Mouse (Mus musculus): ENCODE measurements around the gene Gm4305. TPM values are rescaled to one million over a fixed set of nuclear protein-coding genes. Genes with fewer than 3 reads are reported as not detected.
"Not testable (repeated sequence)": the region's sequence is repeated elsewhere in the genome, so short reads cannot be mapped to it uniquely, and the experiment has no call there.

Gm4305 gene
- not detected for total RNA-seq (2021)

DNA sequence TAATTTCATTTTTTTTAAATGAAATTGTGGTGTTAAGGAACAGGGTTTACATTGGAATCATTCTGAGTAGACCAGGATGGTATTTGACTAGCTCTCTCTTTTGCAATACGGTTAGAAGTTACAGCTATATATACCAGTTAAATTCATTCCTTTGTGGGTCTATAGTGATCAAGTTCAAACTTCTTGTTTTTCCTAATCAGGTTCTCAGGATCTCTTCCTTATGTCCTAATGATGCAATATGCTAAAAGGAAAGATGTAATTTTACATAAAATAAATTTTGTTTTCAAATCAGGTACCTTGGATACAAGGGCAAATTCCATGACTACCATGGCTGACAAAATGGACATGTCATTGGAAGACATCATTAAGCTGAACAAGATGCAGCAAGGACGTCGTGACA is at the start of gene Gm4305:
Gene Gm4305, plus strand, starts transcription at position 301 of the 400 bp plus-strand sequence.
- DNase-seq; intact Hi-C loops (cut with DNase I): not testable (repeated sequence)

DNA sequence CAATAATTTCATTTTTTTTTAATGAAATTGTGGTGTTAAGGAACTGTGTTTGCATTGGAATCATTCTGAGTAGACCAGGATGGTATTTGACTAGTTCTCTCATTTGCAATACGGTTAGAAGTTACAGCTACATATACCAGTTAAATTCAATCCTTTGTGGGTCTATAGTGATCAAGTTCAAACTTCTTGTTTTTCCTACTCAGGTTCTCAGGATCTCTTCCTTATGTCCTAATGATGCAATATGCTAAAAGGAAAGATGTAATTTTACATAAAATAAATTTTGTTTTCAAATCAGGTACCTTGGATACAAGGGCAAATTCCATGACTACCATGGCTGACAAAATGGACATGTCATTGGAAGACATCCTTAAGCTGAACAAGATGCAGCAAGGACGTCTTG is 15.5 kb upstream of the Gm4305 start, which contains the start of gene Gm4301:
Gene Gm4301, plus strand, starts transcription at position 301 of the 400 bp plus-strand sequence.
- intact Hi-C loops (cut with DNase I), result not testable (repeated sequence)

DNA sequence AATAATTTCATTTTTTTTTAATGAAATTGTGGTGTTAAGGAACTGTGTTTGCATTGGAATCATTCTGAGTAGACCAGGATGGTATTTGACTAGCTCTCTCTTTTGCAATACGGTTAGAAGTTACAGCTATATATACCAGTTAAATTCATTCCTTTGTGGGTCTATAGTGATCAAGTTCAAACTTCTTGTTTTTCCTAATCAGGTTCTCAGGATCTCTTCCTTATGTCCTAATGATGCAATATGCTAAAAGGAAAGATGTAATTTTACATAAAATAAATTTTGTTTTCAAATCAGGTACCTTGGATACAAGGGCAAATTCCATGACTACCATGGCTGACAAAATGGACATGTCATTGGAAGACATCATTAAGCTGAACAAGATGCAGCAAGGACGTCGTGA is 10.4 kb upstream of the Gm4305 start, which contains the start of gene Gm4302:
Gene Gm4302, plus strand, starts transcription at position 301 of the 400 bp plus-strand sequence.
- intact Hi-C loops (cut with DNase I); DNase-seq: not testable (repeated sequence)

More for the DNA sequence above, 15.5 kb upstream of the Gm4305 start, which contains the start of gene Gm4301:
- DNase-seq, result not testable (repeated sequence)

DNA sequence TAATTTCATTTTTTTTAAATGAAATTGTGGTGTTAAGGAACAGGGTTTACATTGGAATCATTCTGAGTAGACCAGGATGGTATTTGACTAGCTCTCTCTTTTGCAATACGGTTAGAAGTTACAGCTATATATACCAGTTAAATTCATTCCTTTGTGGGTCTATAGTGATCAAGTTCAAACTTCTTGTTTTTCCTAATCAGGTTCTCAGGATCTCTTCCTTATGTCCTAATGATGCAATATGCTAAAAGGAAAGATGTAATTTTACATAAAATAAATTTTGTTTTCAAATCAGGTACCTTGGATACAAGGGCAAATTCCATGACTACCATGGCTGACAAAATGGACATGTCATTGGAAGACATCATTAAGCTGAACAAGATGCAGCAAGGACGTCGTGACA is 5.2 kb upstream of the Gm4305 start, which contains the start of gene Gm4303:
Gene Gm4303, plus strand, starts transcription at position 301 of the 400 bp plus-strand sequence.
- intact Hi-C loops (cut with DNase I); DNase-seq: not testable (repeated sequence)

DNA sequence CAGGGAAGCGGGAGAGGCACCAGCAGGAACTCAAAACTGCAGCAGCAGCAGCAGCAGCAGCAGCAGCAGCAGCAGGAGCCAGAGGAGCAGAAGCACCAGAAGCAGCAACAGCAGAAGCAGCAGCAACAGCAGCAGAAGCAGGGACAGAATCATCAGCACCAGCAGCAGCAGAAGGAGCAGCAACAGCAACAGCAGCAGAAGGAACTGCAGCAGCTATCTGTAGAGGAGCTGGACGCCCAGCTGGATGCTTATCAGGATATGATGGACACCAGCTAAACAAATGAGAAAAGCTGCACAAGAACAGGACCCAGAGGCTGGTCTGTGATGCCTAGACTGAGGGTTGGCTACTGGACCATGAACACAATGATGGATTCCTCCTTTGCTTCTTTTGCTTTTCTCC is 5.9 kb downstream of the Gm4305 start:
- DNase-seq, result peak in 1 of 2 experiments; percentile 4

GRCm38 (mm10) chr10:100361038-100361437 is 10.1 kb downstream of the Gm4305 start, which contains the start of gene Gm4307:
TSS of gene Gm4307 (plus strand) at chr10:100361338.
- DNase-seq; intact Hi-C loops (cut with DNase I): not testable (repeated sequence)

More for the DNA sequence above, 5.9 kb downstream of the Gm4305 start:
- intact Hi-C loops (cut with DNase I), result not testable (repeated sequence)

DNA sequence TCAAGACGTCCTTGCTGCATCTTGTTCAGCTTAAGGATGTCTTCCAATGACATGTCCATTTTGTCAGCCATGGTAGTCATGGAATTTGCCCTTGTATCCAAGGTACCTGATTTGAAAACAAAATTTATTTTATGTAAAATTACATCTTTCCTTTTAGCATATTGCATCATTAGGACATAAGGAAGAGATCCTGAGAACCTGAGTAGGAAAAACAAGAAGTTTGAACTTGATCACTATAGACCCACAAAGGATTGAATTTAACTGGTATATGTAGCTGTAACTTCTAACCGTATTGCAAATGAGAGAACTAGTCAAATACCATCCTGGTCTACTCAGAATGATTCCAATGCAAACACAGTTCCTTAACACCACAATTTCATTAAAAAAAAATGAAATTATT is 31.6 kb downstream of the Gm4305 start, which contains the start of gene Gm4312:
Gene Gm4312, minus strand, starts transcription at position 101 of the 400 bp plus-strand sequence.
- intact Hi-C loops (cut with DNase I); DNase-seq: not testable (repeated sequence)

Other genes starting within 250 kb of the Gm4305 start
- gene Gm4301, start 15.4 kb upstream of the Gm4305 start, total RNA-seq (2021), result not detected
- not detected for gene Gm4302, start 10.3 kb upstream of the Gm4305 start, total RNA-seq (2021)
- gene Gm4303, start 5.1 kb upstream of the Gm4305 start, total RNA-seq (2021), result not detected
- not detected for gene Gm4307, start 10.2 kb downstream of the Gm4305 start, total RNA-seq (2021)
- gene Gm4312, start 31.5 kb downstream of the Gm4305 start, total RNA-seq (2021), result not detected
- gene Tmtc3, start 136.3 kb downstream of the Gm4305 start, total RNA-seq (2021), result 10 to 100 TPM; 20.8 to 22.7 TPM
- 1 to 10 TPM; 3.1 to 4.1 TPM for gene Cep290, start 136.5 kb downstream of the Gm4305 start, total RNA-seq (2021)
- 1 to 10 TPM; 2.3 to 3.4 TPM for gene 4930430F08Rik, start 239.3 kb downstream of the Gm4305 start, total RNA-seq (2021)
- gene 1700017N19Rik, start 239.4 kb downstream of the Gm4305 start, total RNA-seq (2021), result not detected